Mouse (Mus musculus) c-Kit-positive CD71-positive TER-119-positive erythroid progenitor cells, embryonic 14.5 days (primary cell): ENCODE results near the gene Gm17364.
A peak's percentile ranks its signal among the peaks of the same experiment; 100 is the strongest.
"Not testable (repeated sequence)": the region's sequence is repeated elsewhere in the genome, so short reads cannot be mapped to it uniquely, and the experiment has no call there.

ENCODE experiments used
- DNase-seq: peaks from one replicate; pipeline ENCODE4 v3.0.0-alpha.2; 2013; ENCODE audit warnings: low spot score

The Gm17364 gene

DNA sequence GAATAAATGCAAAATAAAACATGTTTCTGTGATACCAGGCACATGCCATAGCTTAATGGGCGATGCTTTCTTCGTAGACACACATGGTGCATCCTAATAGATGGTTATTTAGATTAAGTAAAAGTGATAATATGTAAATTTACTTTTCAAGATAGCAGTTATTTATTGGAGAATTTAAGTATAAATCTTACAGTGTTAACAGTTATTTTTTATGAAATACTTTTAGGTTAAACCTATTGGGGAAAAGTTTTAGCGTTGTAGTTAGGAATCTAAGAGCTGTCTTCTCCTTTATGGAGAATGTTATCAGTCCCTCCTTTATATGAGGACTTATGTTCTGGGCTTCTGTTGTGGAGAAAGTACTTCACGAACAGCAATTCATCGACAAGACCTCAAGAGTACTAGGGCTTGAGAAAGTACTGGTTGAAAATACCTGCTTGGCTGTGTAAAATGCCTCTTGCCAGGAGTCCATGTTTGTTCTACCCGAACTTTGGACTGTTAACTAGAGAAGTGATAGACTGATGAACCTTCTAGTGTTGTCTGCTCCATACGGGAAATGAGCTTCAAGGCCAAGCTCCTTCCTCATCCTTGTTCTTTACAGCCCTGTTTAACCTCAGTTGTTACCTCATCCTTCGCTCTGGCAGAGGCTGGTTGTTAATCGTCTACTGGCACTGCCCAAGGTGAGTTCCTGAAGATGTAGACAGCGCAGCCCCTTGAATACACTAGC lies at the start of gene Gm17364:
Gm17364 (minus strand) TSS at position 51 of the 724 bp plus-strand sequence.
- DNase-seq: no peak

- DNase-seq: no peak
Observed at GRCm38 (mm10) chr13:41321433-41321832, 47.7 kb upstream of the Gm17364 start.

- DNase-seq: no peak
Observed at GRCm38 (mm10) chr13:41320749-41321148, 47.0 kb upstream of the Gm17364 start.

DNA sequence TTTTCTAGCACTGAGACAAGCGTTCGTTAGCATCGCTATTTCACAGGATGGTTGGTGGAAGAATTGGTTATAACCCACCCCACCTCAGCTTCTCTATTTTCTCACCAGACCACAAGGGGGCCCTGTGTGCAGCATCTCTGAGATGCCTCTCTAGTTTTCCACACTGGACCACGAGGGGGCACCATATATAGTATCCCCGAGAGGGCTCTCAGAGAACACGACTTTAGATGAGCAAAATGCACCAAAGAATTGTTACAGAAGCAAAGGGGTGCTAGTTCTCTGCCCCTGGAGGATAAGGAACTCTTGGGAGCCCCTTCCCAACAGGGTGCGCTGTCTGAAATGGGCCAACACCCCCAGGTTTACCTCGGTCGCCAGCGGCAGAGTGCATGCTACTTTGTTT lies 28.9 kb upstream of the Gm17364 start:
- DNase-seq: peak; percentile 44

- DNase-seq: no peak
Observed at GRCm38 (mm10) chr13:41300037-41300436, 26.3 kb upstream of the Gm17364 start.

DNA sequence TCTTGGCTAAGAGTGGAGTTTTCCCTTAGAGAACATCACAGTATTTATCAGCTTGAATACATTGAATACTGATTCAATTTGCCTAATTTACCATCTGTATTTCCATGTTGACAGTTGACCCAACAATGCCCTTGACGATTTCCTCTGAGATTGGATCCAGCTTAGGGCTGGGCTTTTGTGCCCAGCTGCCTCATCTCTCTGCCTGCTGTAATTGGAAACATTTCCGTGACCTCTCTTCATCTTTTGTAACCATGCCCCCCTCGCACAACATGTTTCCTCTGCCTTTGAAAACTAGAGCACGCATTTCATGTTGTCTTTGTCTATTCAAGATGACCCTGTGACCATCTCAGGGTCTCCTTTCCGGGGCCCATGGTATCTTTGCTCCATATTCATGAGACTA lies 25.2 kb upstream of the Gm17364 start:
- no peak for DNase-seq

GRCm38 (mm10) chr13:41298533-41298932 lies 24.8 kb upstream of the Gm17364 start:
- no peak for DNase-seq

GRCm38 (mm10) chr13:41296396-41296795 lies 22.6 kb upstream of the Gm17364 start:
- no peak for DNase-seq

- DNase-seq: no peak
Observed at GRCm38 (mm10) chr13:41295886-41296285, 22.1 kb upstream of the Gm17364 start.

GRCm38 (mm10) chr13:41293595-41293994 lies 19.8 kb upstream of the Gm17364 start:
- DNase-seq: no peak

DNA sequence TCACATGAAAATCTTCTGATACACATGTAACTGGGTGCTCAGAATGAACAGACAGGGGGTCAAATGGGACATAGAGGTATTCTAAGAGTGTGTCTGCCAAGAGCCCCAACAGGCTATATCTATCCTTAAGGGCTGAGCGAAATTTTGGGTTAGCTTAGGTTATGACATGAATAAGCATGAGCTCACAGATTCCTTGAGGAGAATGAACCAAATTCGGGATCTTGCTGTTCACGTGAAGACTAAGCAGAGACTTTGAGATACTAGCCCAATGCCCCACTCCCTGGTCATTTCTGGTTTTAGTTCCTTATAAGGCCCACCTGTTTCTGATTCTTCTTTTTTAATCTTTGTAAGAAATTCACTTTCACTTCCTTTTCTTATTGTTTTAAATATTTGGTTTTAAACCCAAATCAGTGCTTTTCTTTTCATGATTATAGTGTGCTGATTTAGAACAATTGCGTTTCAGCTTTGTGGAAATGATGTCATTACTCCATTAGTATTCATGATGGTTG lies 17.7 kb upstream of the Gm17364 start:
- DNase-seq: no peak

- DNase-seq: no peak
Observed at GRCm38 (mm10) chr13:41286285-41286684, 12.5 kb upstream of the Gm17364 start.

GRCm38 (mm10) chr13:41285448-41285847 lies 11.7 kb upstream of the Gm17364 start:
- no peak for DNase-seq

GRCm38 (mm10) chr13:41283256-41283655 lies 9.5 kb upstream of the Gm17364 start:
- DNase-seq: peak; percentile 52

DNA sequence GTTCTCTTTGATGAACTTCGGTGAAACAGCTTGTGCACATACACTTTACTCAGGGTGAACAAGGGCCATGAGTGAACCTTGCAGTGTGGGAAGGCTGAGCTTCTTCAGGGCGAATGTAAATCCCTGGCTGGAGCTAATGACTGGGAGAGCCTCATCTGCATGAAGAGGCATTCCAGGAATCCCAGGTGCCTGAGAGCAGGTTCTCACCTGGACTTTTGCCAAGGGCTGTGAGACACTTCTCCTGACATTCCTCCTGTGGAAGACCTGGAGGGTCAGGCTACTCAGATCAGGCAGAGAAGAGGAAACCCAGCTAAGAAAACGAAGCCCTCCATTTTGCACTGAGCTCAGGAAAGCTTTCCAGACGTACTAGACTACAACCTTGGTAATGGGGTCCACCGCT lies 6.9 kb upstream of the Gm17364 start:
- DNase-seq: no peak

DNA sequence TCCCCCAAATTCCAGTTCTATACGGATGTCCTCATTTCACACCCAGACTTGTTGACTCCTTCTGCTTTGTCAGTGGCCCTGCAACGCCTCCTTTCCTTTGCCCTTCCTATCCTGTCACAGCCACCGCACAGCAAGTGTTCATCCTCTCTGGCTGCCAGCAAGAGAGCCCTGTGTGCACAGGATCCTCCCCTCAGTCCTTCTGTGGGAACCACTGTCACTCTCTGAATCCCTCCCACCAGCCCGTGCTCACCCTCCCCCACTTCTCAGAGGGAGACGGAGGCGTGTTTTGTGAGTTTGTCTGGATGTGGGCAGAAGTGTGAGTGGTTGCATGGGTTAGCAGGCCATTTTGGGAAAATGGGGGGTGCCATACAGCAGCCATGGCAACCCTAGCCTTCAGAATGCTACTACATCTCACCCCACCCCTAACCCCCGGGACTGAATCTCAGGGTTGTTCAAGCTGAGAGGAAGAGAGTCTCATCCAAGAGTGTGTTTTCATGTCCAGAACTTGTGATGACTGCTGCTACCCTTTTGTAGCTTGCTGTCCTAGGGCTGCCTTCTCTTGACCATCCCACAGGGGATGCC lies 5.9 kb downstream of the Gm17364 start:
- no peak for DNase-seq

- DNase-seq: no peak
Observed at GRCm38 (mm10) chr13:41263304-41264006, 10.3 kb downstream of the Gm17364 start.

DNA sequence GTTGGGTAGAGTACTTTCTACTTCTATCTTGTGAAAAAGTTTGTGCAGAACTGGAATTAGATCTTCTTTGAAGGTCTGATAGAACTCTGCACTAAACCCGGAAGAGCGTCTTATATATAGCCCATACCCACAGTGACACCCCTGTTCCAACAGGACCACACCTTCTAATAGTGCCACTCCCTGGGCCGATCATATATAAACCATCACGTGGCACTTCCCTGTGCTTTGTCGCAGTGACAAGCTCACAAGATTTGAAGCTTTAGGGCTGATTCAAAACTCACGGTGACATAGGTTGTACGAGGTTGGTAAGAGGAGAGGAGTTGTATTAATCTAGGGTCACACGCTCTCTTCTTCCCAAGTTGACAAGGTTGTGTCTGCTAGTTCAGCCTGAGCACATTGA lies 12.2 kb downstream of the Gm17364 start:
- not testable (repeated sequence) for DNase-seq

DNA sequence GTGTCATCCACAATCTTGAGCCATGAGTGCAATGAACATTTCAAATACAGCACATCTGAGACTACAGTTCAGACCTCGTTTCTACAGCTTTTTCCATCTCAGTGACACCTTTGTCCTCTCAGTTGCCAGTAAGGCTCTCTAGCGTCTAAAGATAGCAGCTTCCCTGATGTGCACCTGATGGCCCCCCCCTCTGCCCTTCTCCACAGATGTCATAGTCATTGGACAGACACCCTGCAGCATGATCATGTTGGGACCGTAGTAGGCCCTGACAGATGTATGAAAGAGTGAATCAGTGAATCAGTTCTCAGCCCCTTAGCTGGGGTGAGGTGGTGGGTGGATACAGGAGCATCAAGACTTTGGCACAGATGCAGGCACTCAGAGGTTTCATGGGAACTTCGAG lies 15.9 kb downstream of the Gm17364 start:
- DNase-seq: no peak

DNA sequence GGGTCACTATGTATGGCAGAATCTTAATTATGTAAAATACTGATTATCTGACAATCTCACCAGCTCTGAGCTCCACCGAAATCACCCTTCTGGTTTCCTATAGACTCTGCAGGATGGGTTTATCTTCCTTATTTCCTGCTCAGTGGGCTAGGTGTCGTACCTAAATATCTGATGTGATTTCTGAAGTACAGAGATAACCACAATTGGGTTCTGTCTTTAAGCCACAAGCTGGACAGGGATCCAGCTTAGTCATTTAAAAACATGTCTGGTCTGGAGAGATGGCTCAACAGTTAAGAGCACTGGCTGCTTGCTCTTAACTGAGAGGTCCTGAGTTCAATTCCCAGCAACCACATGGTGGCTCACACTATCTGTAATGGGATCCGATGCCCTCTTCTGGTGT lies 16.8 kb downstream of the Gm17364 start:
- no peak for DNase-seq

GRCm38 (mm10) chr13:41256126-41256525 lies 17.7 kb downstream of the Gm17364 start:
- DNase-seq: no peak

DNA sequence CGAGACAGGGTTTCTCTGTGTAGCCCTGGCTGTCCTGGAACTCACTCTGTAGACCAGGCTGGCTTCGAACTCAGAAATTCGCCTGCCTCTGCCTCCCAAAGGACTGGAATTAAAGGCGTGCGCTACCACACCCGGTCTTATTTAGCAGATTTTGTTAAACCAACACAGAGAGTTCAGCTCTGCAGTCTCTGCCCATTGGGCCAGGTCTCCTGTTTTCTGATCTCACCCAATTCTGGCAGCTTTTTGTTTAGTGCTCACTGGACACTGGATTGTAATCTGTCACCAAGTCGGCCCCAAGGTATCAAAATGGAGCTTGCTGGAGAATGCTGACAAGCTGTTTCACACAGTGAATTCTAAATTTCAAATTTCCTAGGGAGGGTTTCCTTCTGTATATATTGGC lies 21.0 kb downstream of the Gm17364 start:
- no peak for DNase-seq

DNA sequence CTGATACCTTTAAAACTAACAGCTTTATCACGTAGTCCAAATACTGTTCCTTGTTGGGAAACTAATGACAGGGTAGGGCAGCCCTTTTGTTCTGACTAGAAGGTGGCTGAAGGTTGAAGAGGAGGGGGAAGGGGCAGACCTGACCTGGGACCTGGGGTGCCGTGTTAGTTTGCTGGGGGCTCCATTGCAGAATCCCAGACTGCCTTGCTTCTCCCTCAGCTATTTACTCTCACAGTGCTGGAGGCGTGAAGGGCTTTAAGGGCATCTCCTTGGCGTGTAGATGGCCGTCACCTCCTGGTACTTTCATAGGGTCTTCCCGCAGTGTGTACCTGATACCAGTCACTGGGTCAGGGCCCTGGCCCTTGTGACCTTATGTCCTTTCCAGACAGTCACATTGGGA lies 21.6 kb downstream of the Gm17364 start:
- DNase-seq: no peak
